Comparison of ENCODE assay signal across 8 mouse cellular contexts in genomic region chr19:47049840-47050239, GRCm38 (mm10). TPM values are rescaled to one million over a fixed set of nuclear protein-coding genes. Genes with fewer than 3 reads are reported as not detected.
A peak's percentile ranks its signal among the peaks of the same experiment; 100 is the strongest.
DNase-seq lines count a peak whose midpoint lies in the region; ATAC-seq and TF ChIP-seq lines count a peak whose summit lies in the region.

No protein-coding gene starts in this region.

- no peak for ATAC-seq in heart, embryonic 13.5 days (ENCODE audit: extremely low read depth, insufficient number of reproducible peaks, low FRiP score, low TSS enrichment)
- ATAC-seq in forebrain, embryonic 13.5 days, result no peak
- ATAC-seq in liver, embryonic 15.5 days (ENCODE audit: insufficient read depth), result no peak

- H3K27ac ChIP-seq in heart, embryonic 13.5 days (replicated peaks), result no peak overlapping the region
- H3K27ac ChIP-seq in forebrain, embryonic 13.5 days, result peak overlapping the region; percentile 96; the same call in 1 of the 2 replicates
- H3K27ac ChIP-seq in liver, embryonic 15.5 days (replicated peaks), result peak overlapping the region; percentile 85

- H3K9me3 ChIP-seq in heart, embryonic 13.5 days, result no peaks in the 10 kb centered on the region
- no peaks in the 10 kb centered on the region for H3K9me3 ChIP-seq in E14TG2a.4 (ENCODE audit: low read length)
- no peaks in the 10 kb centered on the region for H3K9me3 ChIP-seq in forebrain, embryonic 13.5 days (replicated peaks)
- no peaks in the 10 kb centered on the region for H3K9me3 ChIP-seq in liver, embryonic 15.5 days (replicated peaks)

- no peak for TF ChIP-seq CTCF in E14TG2a.4 (conservative IDR thresholded peaks at IDR 0.05; ENCODE audit: low read length)

- peak overlapping the region; percentile 91 for H3K9ac ChIP-seq in heart, embryonic 13.5 days
- H3K9ac ChIP-seq in forebrain, embryonic 13.5 days, result peak overlapping the region; percentile 91
- H3K9ac ChIP-seq in liver, embryonic 15.5 days, result peak overlapping the region; percentile 78

- no peaks in the 10 kb centered on the region for H3K27me3 ChIP-seq in heart, embryonic 13.5 days (replicated peaks)
- H3K27me3 ChIP-seq in E14TG2a.4 (ENCODE audit: insufficient read depth, low read length), result no peaks in the 10 kb centered on the region
- H3K27me3 ChIP-seq in forebrain, embryonic 13.5 days, result no peaks in the 10 kb centered on the region
- no peaks in the 10 kb centered on the region for H3K27me3 ChIP-seq in liver, embryonic 15.5 days

- H3K4me1 ChIP-seq in heart, embryonic 13.5 days, result peaks cover 16% of the 10 kb centered on the region
- peaks cover 47% of the 10 kb centered on the region for H3K4me1 ChIP-seq in E14TG2a.4 (replicated peaks; ENCODE audit: low read depth, low read length)
- H3K4me1 ChIP-seq in forebrain, embryonic 13.5 days, result peaks cover 20% of the 10 kb centered on the region
- peaks cover 23% of the 10 kb centered on the region for H3K4me1 ChIP-seq in liver, embryonic 15.5 days (replicated peaks)

- H3K36me3 ChIP-seq in heart, embryonic 13.5 days, result peaks cover 30% of the 10 kb centered on the region
- peaks cover 42% of the 10 kb centered on the region for H3K36me3 ChIP-seq in E14TG2a.4 (ENCODE audit: insufficient read depth, low read length)
- H3K36me3 ChIP-seq in forebrain, embryonic 13.5 days (ENCODE audit: poor library complexity, severe bottlenecking), result peaks cover 27% of the 10 kb centered on the region
- H3K36me3 ChIP-seq in liver, embryonic 15.5 days (replicated peaks), result peaks cover 9% of the 10 kb centered on the region

- peak overlapping the region; percentile 89 for H3K4me2 ChIP-seq in heart, embryonic 13.5 days
- H3K4me2 ChIP-seq in forebrain, embryonic 13.5 days, result peak overlapping the region; percentile 74
- peak overlapping the region; percentile 98 for H3K4me2 ChIP-seq in liver, embryonic 15.5 days

- WGBS in heart, embryonic 13.5 days, result 5% methylated on average over 7 of the region's 7 CpGs
- WGBS in forebrain, embryonic 13.5 days, result 10% methylated on average over 7 of the region's 7 CpGs
- WGBS in liver, embryonic 15.5 days (ENCODE audit: insufficient replicate concordance), result 6% methylated on average over 7 of the region's 7 CpGs

- no peak for DNase-seq in heart, adult 9 months (ENCODE audit: low spot score in 2 of 2)
- DNase-seq in frontal cortex, postnatal 36 days (ENCODE audit: low spot score in 2 of 2), result no peak
- DNase-seq in cerebellum, adult 11-12 months, result no peak
- DNase-seq in right cerebral cortex, postnatal 4 days, result no peak

- H3K4me3 ChIP-seq in heart, embryonic 13.5 days, result peak overlapping the region; percentile 89
- peak overlapping the region; percentile 98 for H3K4me3 ChIP-seq in E14TG2a.4 (replicated peaks; ENCODE audit: low read length)
- H3K4me3 ChIP-seq in forebrain, embryonic 13.5 days, result peak overlapping the region; percentile 86
- peak overlapping the region; percentile 87 for H3K4me3 ChIP-seq in liver, embryonic 15.5 days (replicated peaks)

RNA-seq across cellular contexts. Expression of gene Pcgf6, which starts 0.9 kb away (rescaled TPM):
- 10.2 and 10.3 TPM in 2 replicates for polyA plus RNA-seq in heart, embryonic 13.5 days (2015; fragmentation: Nextera tagmentation; extraction: Ambion mirVana)
- 26.8 and 30.6 TPM in 2 replicates for polyA plus RNA-seq in forebrain, embryonic 13.5 days (2015; fragmentation: Nextera tagmentation; extraction: Ambion mirVana)
- polyA plus RNA-seq in liver, embryonic 15.5 days (2015; fragmentation: Nextera tagmentation; extraction: Ambion mirVana), result 6.5 and 7.3 TPM in 2 replicates

RNA-seq across cellular contexts. Expression of gene Taf5, which starts 17.7 kb away (rescaled TPM):
- polyA plus RNA-seq in heart, embryonic 13.5 days (2015; fragmentation: Nextera tagmentation; extraction: Ambion mirVana), result 3.3 TPM in 2 replicates
- polyA plus RNA-seq in forebrain, embryonic 13.5 days (2015; fragmentation: Nextera tagmentation; extraction: Ambion mirVana), result 6.9 and 7.0 TPM in 2 replicates
- polyA plus RNA-seq in liver, embryonic 15.5 days (2015; fragmentation: Nextera tagmentation; extraction: Ambion mirVana), result 3.8 and 4.0 TPM in 2 replicates

RNA-seq across cellular contexts. Expression of gene Nt5c2, which starts 34.9 kb away (rescaled TPM):
- polyA plus RNA-seq in heart, embryonic 13.5 days (2015; fragmentation: Nextera tagmentation; extraction: Ambion mirVana), result 102 and 124 TPM in 2 replicates
- 68.8 and 83.9 TPM in 2 replicates for polyA plus RNA-seq in forebrain, embryonic 13.5 days (2015; fragmentation: Nextera tagmentation; extraction: Ambion mirVana)
- polyA plus RNA-seq in liver, embryonic 15.5 days (2015; fragmentation: Nextera tagmentation; extraction: Ambion mirVana), result 42.7 and 44.4 TPM in 2 replicates

RNA-seq across cellular contexts. Expression of gene Ina, which starts 35.3 kb away (rescaled TPM):
- polyA plus RNA-seq in heart, embryonic 13.5 days (2015; fragmentation: Nextera tagmentation; extraction: Ambion mirVana), result 0.52 and 0.74 TPM in 2 replicates
- polyA plus RNA-seq in forebrain, embryonic 13.5 days (2015; fragmentation: Nextera tagmentation; extraction: Ambion mirVana), result 206 and 221 TPM in 2 replicates
- polyA plus RNA-seq in liver, embryonic 15.5 days (2015; fragmentation: Nextera tagmentation; extraction: Ambion mirVana), result 0.23 and 0.36 TPM in 2 replicates

RNA-seq across cellular contexts. Expression of gene Usmg5, which starts 40.6 kb away (rescaled TPM):
- polyA plus RNA-seq in heart, embryonic 13.5 days (2015; fragmentation: Nextera tagmentation; extraction: Ambion mirVana), result 2,381 and 2,562 TPM in 2 replicates
- 1,392 and 1,705 TPM in 2 replicates for polyA plus RNA-seq in forebrain, embryonic 13.5 days (2015; fragmentation: Nextera tagmentation; extraction: Ambion mirVana)
- 521 and 705 TPM in 2 replicates for polyA plus RNA-seq in liver, embryonic 15.5 days (2015; fragmentation: Nextera tagmentation; extraction: Ambion mirVana)
